Mouse (Mus musculus) brain, embryonic 14.5 days (tissue): Measurements from ENCODE around the gene Gucd1.

ENCODE experiments used
- CTCF ChIP-seq: fragments of 200-500 bp; IDR thresholded peaks from 2 replicates; pipeline ENCODE4 v1.5.1; 2012; ENCODE audit warnings: inconsistent platforms, mild to moderate bottlenecking, moderate library complexity, borderline replicate concordance; ENCODE audit not compliant: insufficient read depth, insufficient read length; ENCODE audit errors: extremely low read depth
- POLR2A ChIP-seq: fragments of 200-500 bp; IDR thresholded peaks from 2 replicates; pipeline ENCODE4 v1.6.1; 2012; ENCODE audit warnings: mild to moderate bottlenecking, inconsistent platforms, borderline replicate concordance; ENCODE audit not compliant: poor library complexity, insufficient read depth, insufficient read length, severe bottlenecking; ENCODE audit errors: extremely low read depth

- no peak for TF ChIP-seq CTCF
- TF ChIP-seq POLR2A, result no peak
These were observed 202.0 kb downstream of the Gucd1 start for GRCm38 (mm10) chr10:75315756-75316155.
